Mouse (Mus musculus) intestine, postnatal 0 days (tissue): ENCODE measurements around the gene AI413582. TPM values are rescaled to one million over a fixed set of nuclear protein-coding genes. Genes with fewer than 3 reads are reported as not detected.

Source experiments
- ATAC-seq: fragments of 200-750 bp; cut with Nextera tagmentation; 2 replicates; pipeline ENCODE4 v1.8.0; 2017; ENCODE audit warnings: mild to moderate bottlenecking, moderate TSS enrichment, moderate library complexity
- H3K27ac ChIP-seq: fragments of 300-500 bp; sonication (generic); 2 replicates; pipeline ENCODE4 v1.5.1; 2014; ENCODE audit warnings: mild to moderate bottlenecking, low read depth, low read length, moderate library complexity
- H3K27me3 ChIP-seq: fragments of 300-500 bp; sonication (generic); replicated peaks from 2 replicates; pipeline ENCODE4 v1.6.1; 2014; ENCODE audit warnings: low read length, mixed read lengths; ENCODE audit not compliant: control insufficient read depth, insufficient read depth
- H3K36me3 ChIP-seq: fragments of 300-500 bp; sonication (generic); 2 replicates; pipeline ENCODE4 v1.6.1; 2014; ENCODE audit warnings: mild to moderate bottlenecking, moderate library complexity; ENCODE audit not compliant: control insufficient read depth, insufficient read depth
- H3K4me1 ChIP-seq: fragments of 300-500 bp; sonication (generic); replicated peaks from 2 replicates; pipeline ENCODE4 v1.6.1; 2014; ENCODE audit warnings: antibody characterized with exemption, low read length, mixed read lengths; ENCODE audit not compliant: control insufficient read depth, insufficient read depth
- H3K4me2 ChIP-seq: fragments of 300-500 bp; sonication (generic); replicated peaks from 2 replicates; pipeline ENCODE4 v1.6.1; 2014; ENCODE audit warnings: low read depth, mild to moderate bottlenecking, moderate library complexity
- H3K4me3 ChIP-seq: fragments of 300-500 bp; sonication (generic); 2 replicates; pipeline ENCODE4 v1.5.1; 2014; ENCODE audit warnings: low read depth, low read length
- H3K9ac ChIP-seq: fragments of 300-500 bp; sonication (generic); 2 replicates; pipeline ENCODE4 v1.6.1; 2014; ENCODE audit warnings: mild to moderate bottlenecking, low read depth, low read length
- H3K9me3 ChIP-seq: fragments of 300-500 bp; sonication (generic); 2 replicates; pipeline ENCODE4 v1.6.1; 2016; ENCODE audit warnings: mixed run types; ENCODE audit not compliant: control insufficient read depth
- CTCF ChIP-seq: sonication (generic); IDR thresholded peaks from 2 replicates; pipeline ENCODE4 v1.5.1; 2016; ENCODE audit warnings: low read depth, mild to moderate bottlenecking, control low read depth, antibody characterized with exemption, moderate library complexity
- WGBS: fragments of 180-500 bp; shearing (Covaris S2); extraction: QIAGEN DNeasy Blood & Tissue Kit; methylation state at CpG from one replicate; pipeline ENCODE4 v1.1.7; 2014; 5-methylcytosine and 5-hydroxymethylcytosine counted together
- polyA plus RNA-seq: library from polyadenylated mRNA; unstranded; fragments of >200 nt; fragmentation: Nextera tagmentation; extraction: Ambion mirVana; gene quantifications from 2 replicates; pipeline ENCODE4 v1.2.1, GENCODE M21; 2015

The AI413582 gene
- polyA plus RNA-seq, 1 experiment from 2014 or later = 83.0 TPM

GRCm38 (mm10) chr17:27603522-27604234 is 38.1 kb upstream of the AI413582 start:
- Histone ChIP-seq H3K4me1 (no peaks in the 10 kb centered on the region), H3K9ac (no peak overlapping the region), H3K4me3 (no peak overlapping the region), H3K36me3 (no peaks in the 10 kb centered on the region), H3K27ac (no peak overlapping the region), H3K4me2 (no peak overlapping the region), H3K9me3 (no peaks in the 10 kb centered on the region), H3K27me3 (no peaks in the 10 kb centered on the region)
- no peak for ATAC-seq
- WGBS = 74% methylated on average over 21 of the region's 21 CpGs
- no peak for TF ChIP-seq CTCF

GRCm38 (mm10) chr17:27603036-27603435 is 37.5 kb upstream of the AI413582 start:
- H3K27ac ChIP-seq = no peak overlapping the region
- no peaks in the 10 kb centered on the region for H3K4me1 ChIP-seq
- no peaks in the 10 kb centered on the region for H3K36me3 ChIP-seq
- no peaks in the 10 kb centered on the region for H3K9me3 ChIP-seq
- no peaks in the 10 kb centered on the region for H3K27me3 ChIP-seq
- no peak for TF ChIP-seq CTCF
- WGBS = 84% methylated on average over 2 of the region's 2 CpGs
- no peak overlapping the region for H3K4me2 ChIP-seq
- no peak overlapping the region for H3K4me3 ChIP-seq
- H3K9ac ChIP-seq = no peak overlapping the region
- no peak for ATAC-seq

DNA sequence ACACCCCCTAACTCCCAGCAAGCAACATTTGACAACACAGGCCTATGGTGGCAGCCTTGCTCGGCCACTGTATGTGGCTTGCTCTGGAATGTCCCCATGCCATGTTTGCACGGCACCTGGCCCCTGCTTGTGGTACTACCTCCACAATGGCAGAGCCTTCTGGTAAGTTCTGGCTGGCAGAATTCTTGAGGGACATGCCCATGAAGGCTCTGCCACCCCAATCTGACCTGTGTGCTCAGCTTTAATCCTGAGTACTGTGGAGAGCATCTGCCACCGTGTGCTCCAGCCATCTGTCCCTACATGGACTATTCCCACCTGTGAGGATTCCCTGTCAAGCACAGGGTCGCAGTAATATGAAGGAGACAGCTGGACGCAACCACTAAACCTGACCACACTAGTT is 35.3 kb upstream of the AI413582 start:
- Histone ChIP-seq H3K4me1 (no peaks in the 10 kb centered on the region), H3K9me3 (no peaks in the 10 kb centered on the region), H3K36me3 (peaks cover 13% of the 10 kb centered on the region), H3K27me3 (no peaks in the 10 kb centered on the region), H3K4me3 (no peak overlapping the region), H3K4me2 (no peak overlapping the region), H3K9ac (no peak overlapping the region), H3K27ac (no peak overlapping the region)
- WGBS = 79% methylated on average over 5 of the region's 5 CpGs
- ATAC-seq = no peak
- no peak for TF ChIP-seq CTCF

- no peak for ATAC-seq
- Histone ChIP-seq H3K27ac (no peak overlapping the region), H3K9me3 (no peaks in the 10 kb centered on the region), H3K36me3 (peaks cover 18% of the 10 kb centered on the region), H3K4me3 (no peak overlapping the region), H3K4me2 (no peak overlapping the region), H3K27me3 (no peaks in the 10 kb centered on the region), H3K9ac (no peak overlapping the region), H3K4me1 (no peaks in the 10 kb centered on the region)
- 87% methylated on average over 3 of the region's 3 CpGs for WGBS
- TF ChIP-seq CTCF = no peak
These were observed 34.7 kb upstream of the AI413582 start for GRCm38 (mm10) chr17:27600286-27600685.

DNA sequence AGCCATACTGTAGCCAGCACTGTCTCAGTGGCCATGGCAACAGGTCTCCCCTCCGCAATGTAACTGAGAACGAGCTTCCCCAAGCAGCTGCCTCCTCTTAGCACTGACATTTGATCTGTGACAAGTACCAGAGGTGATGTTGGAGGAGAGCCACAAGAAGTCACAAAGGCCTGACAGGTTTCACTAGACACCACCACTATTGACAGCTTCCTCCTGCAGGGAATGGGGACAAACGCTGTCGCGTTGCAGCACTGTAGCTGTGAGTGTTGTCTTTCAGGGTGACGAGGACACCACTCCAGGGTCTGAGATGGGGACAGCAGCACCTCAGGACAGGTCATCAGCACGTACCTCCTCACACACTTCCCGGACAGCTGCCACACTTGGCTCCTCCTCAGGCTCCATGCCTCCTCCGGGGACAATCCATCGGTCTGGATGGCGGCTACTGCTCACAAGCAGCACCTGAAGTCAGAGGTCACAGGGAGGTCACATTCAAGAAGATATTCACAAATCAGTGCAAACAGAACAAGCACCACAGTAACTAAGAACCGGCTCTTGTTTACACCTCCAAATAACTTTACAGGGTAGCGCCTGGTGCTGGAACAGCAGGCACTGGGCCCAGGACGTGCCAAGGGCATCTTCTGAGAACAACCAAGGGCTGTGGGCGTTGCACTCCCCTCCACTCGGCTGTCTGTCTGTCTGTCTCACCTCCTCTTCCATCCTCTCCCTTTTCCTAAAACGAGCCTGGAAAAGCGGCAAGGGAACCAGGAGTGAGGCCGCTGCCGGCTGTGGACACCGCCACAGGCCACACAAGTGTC is 31.0 kb upstream of the AI413582 start:
- ATAC-seq = no peak
- H3K27ac ChIP-seq = no peak overlapping the region
- no peaks in the 10 kb centered on the region for H3K27me3 ChIP-seq
- no peaks in the 10 kb centered on the region for H3K9me3 ChIP-seq
- no peak overlapping the region for H3K4me3 ChIP-seq
- no peak for TF ChIP-seq CTCF
- no peak overlapping the region for H3K4me2 ChIP-seq
- H3K4me1 ChIP-seq = no peaks in the 10 kb centered on the region
- no peak overlapping the region for H3K9ac ChIP-seq
- H3K36me3 ChIP-seq = peaks cover 37% of the 10 kb centered on the region
- WGBS = 59% methylated on average over 21 of the region's 21 CpGs

DNA sequence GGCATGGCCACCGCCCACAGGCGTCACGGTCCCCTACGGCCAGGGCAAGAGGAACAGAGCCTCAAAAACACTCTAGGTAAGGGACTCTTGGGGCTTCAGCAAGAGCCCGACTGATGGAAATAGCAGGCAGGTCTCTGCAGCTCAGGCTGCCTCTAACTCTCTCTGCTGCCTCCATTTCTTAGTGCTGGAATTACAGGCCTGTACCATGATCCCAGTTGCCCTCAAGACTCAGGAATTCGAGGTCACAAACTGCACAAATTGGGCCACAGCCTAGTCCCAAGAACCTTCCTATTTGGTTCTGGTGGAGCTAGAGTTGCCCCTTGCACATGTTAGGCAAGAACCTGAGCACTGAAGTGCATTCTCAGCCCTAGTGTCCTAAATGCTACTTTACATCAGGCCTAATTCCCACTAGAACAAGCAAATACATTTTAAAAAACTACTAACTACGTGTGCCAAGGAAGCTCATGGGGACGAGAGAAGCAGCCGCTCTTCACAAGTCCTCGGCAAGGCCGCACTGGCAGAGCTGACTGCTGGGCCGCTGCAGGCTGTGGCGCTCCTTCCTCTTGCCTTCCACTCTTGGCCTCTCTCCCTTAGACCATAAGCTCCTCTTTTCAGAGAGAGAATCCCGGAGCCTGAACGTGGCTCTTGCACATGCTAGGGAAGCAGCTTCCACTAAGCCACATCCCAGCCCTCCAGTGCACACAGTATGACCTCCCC is 30.3 kb upstream of the AI413582 start:
- Histone ChIP-seq H3K27me3 (no peaks in the 10 kb centered on the region), H3K4me1 (no peaks in the 10 kb centered on the region), H3K27ac (no peak overlapping the region), H3K4me2 (no peak overlapping the region), H3K36me3 (peaks cover 37% of the 10 kb centered on the region), H3K4me3 (no peak overlapping the region), H3K9me3 (no peaks in the 10 kb centered on the region), H3K9ac (no peak overlapping the region)
- WGBS = 85% methylated on average over 15 of the region's 15 CpGs
- no peak for ATAC-seq
- no peak; the same call in 1 of the 2 replicates for TF ChIP-seq CTCF
